Mouse (Mus musculus) intestine, postnatal 0 days (tissue): ENCODE measurements around the gene Syngap1. TPM values are rescaled to one million over a fixed set of nuclear protein-coding genes. Genes with fewer than 3 reads are reported as not detected.
"Not testable (repeated sequence)": the region's sequence is repeated elsewhere in the genome, so short reads cannot be mapped to it uniquely, and the experiment has no call there.

Source experiments
- ATAC-seq: fragments of 200-750 bp; cut with Nextera tagmentation; 2 replicates; pipeline ENCODE4 v1.8.0; 2017; ENCODE audit warnings: mild to moderate bottlenecking, moderate TSS enrichment, moderate library complexity
- H3K27ac ChIP-seq: fragments of 300-500 bp; sonication (generic); 2 replicates; pipeline ENCODE4 v1.5.1; 2014; ENCODE audit warnings: mild to moderate bottlenecking, low read depth, low read length, moderate library complexity
- H3K27me3 ChIP-seq: fragments of 300-500 bp; sonication (generic); replicated peaks from 2 replicates; pipeline ENCODE4 v1.6.1; 2014; ENCODE audit warnings: low read length, mixed read lengths; ENCODE audit not compliant: control insufficient read depth, insufficient read depth
- H3K36me3 ChIP-seq: fragments of 300-500 bp; sonication (generic); 2 replicates; pipeline ENCODE4 v1.6.1; 2014; ENCODE audit warnings: mild to moderate bottlenecking, moderate library complexity; ENCODE audit not compliant: control insufficient read depth, insufficient read depth
- H3K4me1 ChIP-seq: fragments of 300-500 bp; sonication (generic); replicated peaks from 2 replicates; pipeline ENCODE4 v1.6.1; 2014; ENCODE audit warnings: antibody characterized with exemption, low read length, mixed read lengths; ENCODE audit not compliant: control insufficient read depth, insufficient read depth
- H3K4me2 ChIP-seq: fragments of 300-500 bp; sonication (generic); replicated peaks from 2 replicates; pipeline ENCODE4 v1.6.1; 2014; ENCODE audit warnings: low read depth, mild to moderate bottlenecking, moderate library complexity
- H3K4me3 ChIP-seq: fragments of 300-500 bp; sonication (generic); 2 replicates; pipeline ENCODE4 v1.5.1; 2014; ENCODE audit warnings: low read depth, low read length
- H3K9ac ChIP-seq: fragments of 300-500 bp; sonication (generic); 2 replicates; pipeline ENCODE4 v1.6.1; 2014; ENCODE audit warnings: mild to moderate bottlenecking, low read depth, low read length
- H3K9me3 ChIP-seq: fragments of 300-500 bp; sonication (generic); 2 replicates; pipeline ENCODE4 v1.6.1; 2016; ENCODE audit warnings: mixed run types; ENCODE audit not compliant: control insufficient read depth
- CTCF ChIP-seq: sonication (generic); IDR thresholded peaks from 2 replicates; pipeline ENCODE4 v1.5.1; 2016; ENCODE audit warnings: low read depth, mild to moderate bottlenecking, control low read depth, antibody characterized with exemption, moderate library complexity
- WGBS: fragments of 180-500 bp; shearing (Covaris S2); extraction: QIAGEN DNeasy Blood & Tissue Kit; methylation state at CpG from one replicate; pipeline ENCODE4 v1.1.7; 2014; 5-methylcytosine and 5-hydroxymethylcytosine counted together
- polyA plus RNA-seq: library from polyadenylated mRNA; unstranded; fragments of >200 nt; fragmentation: Nextera tagmentation; extraction: Ambion mirVana; gene quantifications from 2 replicates; pipeline ENCODE4 v1.2.1, GENCODE M21; 2015

Syngap1 gene
- polyA plus RNA-seq, 1 experiment from 2014 or later = 0.35 TPM

- H3K9me3 ChIP-seq, H3K27ac ChIP-seq, H3K4me1 ChIP-seq, H3K4me2 ChIP-seq, H3K4me3 ChIP-seq, H3K9ac ChIP-seq, H3K27me3 ChIP-seq: not testable (repeated sequence)
- peak; percentile 81 for TF ChIP-seq CTCF
- WGBS = 55% methylated on average over 7 of the region's 7 CpGs
- ATAC-seq = peak; percentile 30
- peaks cover 32% of the 10 kb centered on the region for H3K36me3 ChIP-seq
These were observed 9.3 kb upstream of the Syngap1 start for GRCm38 (mm10) chr17:26931795-26932194.

- Histone ChIP-seq H3K36me3 (peaks cover 37% of the 10 kb centered on the region), H3K4me1 (0 out of 2 replicates have a peak, but pooled peaks cover 6% of the 10 kb centered on the region), H3K9ac (peak within 1 kb of the TSS; percentile 76), H3K4me3 (peak within 1 kb of the TSS; percentile 82), H3K4me2 (peak within 1 kb of the TSS; percentile 98), H3K27ac (peak within 1 kb of the TSS; percentile 71), H3K9me3 (no peaks in the 10 kb centered on the region), H3K27me3 (no peaks in the 10 kb centered on the region)
- TF ChIP-seq CTCF = no peak
- ATAC-seq = peak; percentile 87
- under 1% methylated on average over 29 of the region's 43 CpGs for WGBS
These were observed 8.1 kb upstream of the Syngap1 start, which contains the start of gene Phf1 for GRCm38 (mm10) chr17:26932839-26933398. Gene Phf1 (plus strand): TSS chr17:26933052.

GRCm38 (mm10) chr17:26933419-26933818, 7.6 kb upstream of the Syngap1 start:
- Histone ChIP-seq H3K27me3 (no peaks in the 10 kb centered on the region), H3K4me2 (peak overlapping the region; percentile 98), H3K4me1 (0 out of 2 replicates have a peak, but pooled peaks cover 6% of the 10 kb centered on the region), H3K9ac (peak overlapping the region; percentile 76), H3K4me3 (peak overlapping the region; percentile 82), H3K36me3 (peaks cover 37% of the 10 kb centered on the region), H3K27ac (peak overlapping the region; percentile 71), H3K9me3 (no peaks in the 10 kb centered on the region)
- peak; percentile 3; the same call in 1 of the 2 replicates for ATAC-seq
- 4% methylated on average over 13 of the region's 13 CpGs for WGBS
- TF ChIP-seq CTCF = 0 out of 2 replicates have a peak, but pooled peaks have one; percentile 15

DNA sequence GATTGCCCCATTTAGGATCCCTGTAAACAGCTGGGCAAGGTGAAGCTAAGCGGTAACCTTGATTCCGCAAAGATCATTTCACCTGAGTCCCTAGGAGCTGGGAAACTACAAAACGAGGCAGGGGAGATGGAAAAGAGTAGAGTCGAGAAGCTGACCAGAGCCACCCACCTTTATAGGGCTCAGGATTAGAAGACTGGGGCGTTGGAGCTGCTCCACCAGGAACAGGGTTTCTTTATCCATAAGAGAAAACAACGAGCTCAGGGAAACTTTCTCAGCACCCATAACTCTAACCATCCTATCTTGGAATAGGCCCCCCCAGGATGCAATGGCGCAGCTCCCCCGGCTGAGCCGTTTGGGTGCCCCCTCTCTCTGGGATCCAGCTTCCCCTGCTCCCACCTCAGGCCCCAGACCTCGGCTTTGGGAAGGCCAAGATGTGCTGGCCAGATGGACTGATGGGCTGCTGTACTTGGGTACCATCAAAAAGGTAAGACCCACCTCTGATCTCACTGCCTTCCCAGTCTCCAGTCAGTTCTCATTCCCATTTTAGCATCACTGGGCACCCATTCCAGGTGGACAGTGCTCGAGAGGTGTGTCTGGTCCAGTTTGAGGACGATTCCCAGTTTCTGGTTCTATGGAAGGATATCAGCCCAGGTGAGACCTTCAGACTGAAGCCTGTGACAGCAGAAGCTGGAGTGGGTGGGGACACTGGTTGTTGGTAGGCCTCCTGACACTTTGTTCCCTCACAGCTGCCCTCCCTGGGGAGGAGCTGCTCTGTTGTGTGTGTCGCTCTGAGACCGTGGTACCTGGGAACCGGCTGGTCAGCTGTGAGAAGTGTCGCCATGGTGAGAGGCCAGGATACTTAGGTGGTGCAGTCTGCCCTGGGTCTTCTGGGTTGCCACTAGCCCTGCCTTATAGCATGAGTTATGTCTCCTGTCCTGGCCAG, 6.9 kb upstream of the Syngap1 start:
- Histone ChIP-seq H3K27me3 (no peaks in the 10 kb centered on the region), H3K4me1 (0 out of 2 replicates have a peak, but pooled peaks cover 6% of the 10 kb centered on the region), H3K9me3 (no peaks in the 10 kb centered on the region), H3K9ac (peak overlapping the region; percentile 76), H3K36me3 (peaks cover 33% of the 10 kb centered on the region), H3K27ac (no peak overlapping the region; the same call in 1 of the 2 replicates), H3K4me3 (peak overlapping the region; percentile 82), H3K4me2 (peak overlapping the region; percentile 98)
- ATAC-seq = no peak
- no peak for TF ChIP-seq CTCF
- WGBS = 72% methylated on average over 16 of the region's 16 CpGs

- WGBS = 92% methylated on average over 9 of the region's 9 CpGs
- no peak for ATAC-seq
- Histone ChIP-seq H3K36me3 (peaks cover 28% of the 10 kb centered on the region; the same call in 1 of the 2 replicates), H3K4me1 (0 out of 2 replicates have a peak, but pooled peaks cover 6% of the 10 kb centered on the region), H3K4me3 (no peak overlapping the region), H3K27ac (no peak overlapping the region), H3K9ac (no peak overlapping the region), H3K27me3 (no peaks in the 10 kb centered on the region), H3K4me2 (no peak overlapping the region), H3K9me3 (no peaks in the 10 kb centered on the region)
- TF ChIP-seq CTCF = no peak
These were observed 6.0 kb upstream of the Syngap1 start for GRCm38 (mm10) chr17:26935027-26935426.

DNA sequence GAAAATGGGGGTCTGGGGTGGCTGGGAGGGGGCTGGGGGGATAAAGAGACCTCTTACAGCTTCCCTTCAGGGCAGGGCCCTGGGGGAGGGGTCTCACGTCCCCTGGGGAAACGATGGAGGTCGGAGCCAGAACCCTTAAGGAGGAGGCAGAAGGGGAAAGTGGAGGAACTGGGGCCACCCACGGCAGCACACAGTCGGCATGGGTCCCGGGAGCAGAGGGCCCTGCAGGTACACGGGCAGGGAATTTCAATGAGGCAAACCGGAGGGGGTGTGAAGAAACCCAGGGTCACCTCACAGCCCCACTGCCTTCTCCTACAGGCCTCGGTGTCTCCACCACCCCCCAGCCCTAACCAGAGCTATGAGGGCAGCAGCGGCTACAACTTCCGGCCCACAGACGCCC, 4.6 kb upstream of the Syngap1 start:
- H3K9ac ChIP-seq = no peak overlapping the region
- H3K4me2 ChIP-seq = no peak overlapping the region
- H3K36me3 ChIP-seq = peaks cover 28% of the 10 kb centered on the region; the same call in 1 of the 2 replicates
- 0 out of 2 replicates have a peak, but pooled peaks cover 6% of the 10 kb centered on the region for H3K4me1 ChIP-seq
- H3K27me3 ChIP-seq = no peaks in the 10 kb centered on the region
- H3K4me3 ChIP-seq = no peak overlapping the region
- no peaks in the 10 kb centered on the region for H3K9me3 ChIP-seq
- H3K27ac ChIP-seq = no peak overlapping the region
- 79% methylated on average over 12 of the region's 12 CpGs for WGBS
- ATAC-seq = no peak
- no peak for TF ChIP-seq CTCF
